Mouse (Mus musculus): ENCODE measurements at regions not wholly inside any gene's neighbourhood (a gene's known extent, or its start where the extent isn't known, plus 50 kb on each side); places are given as distances from the start of the nearest gene placed in this dataset.

DNA sequence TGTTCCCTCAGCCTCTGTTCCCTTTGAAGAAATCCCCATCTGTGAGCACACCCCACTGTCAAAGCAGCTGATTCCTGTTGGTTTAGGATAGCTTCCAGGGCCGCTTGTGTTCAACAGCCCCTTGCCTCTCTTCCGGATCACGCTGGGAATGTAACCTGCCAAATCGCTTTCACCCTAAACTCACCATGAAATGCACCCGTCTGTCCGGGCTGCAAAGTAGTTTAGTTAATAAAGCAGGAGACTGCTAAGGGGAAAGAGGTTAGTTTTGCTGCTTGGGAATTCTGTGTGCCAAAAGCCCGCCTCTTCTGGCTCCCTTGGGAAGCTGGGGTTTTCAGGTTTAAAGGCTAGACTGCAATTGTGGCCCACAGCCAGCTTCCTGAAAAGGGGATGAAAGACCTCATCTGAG is 1278.9 kb downstream of the Gsdmc2 start:
- DNase-seq = peak; percentile 66

DNA sequence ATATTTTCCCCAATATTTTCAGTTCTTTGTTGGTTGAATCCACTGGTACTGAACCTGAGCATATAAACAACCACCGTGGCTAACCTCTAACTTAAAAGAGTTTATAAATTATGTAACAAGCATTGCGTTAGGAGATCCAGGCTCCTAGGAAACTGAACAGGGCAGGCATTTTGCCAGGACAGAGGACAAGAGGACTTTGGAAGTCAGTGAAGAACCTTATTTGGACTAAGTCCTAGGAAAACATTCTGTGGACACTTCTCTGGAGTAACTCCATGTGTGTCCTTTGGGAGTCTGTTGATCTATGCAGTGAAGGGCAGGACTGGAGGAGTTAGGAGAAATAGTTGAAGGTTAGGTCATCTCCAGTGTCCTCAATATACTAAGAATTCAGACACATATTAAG is 1311.7 kb downstream of the Gsdmc2 start:
- DNase-seq = peak; percentile 91

DNA sequence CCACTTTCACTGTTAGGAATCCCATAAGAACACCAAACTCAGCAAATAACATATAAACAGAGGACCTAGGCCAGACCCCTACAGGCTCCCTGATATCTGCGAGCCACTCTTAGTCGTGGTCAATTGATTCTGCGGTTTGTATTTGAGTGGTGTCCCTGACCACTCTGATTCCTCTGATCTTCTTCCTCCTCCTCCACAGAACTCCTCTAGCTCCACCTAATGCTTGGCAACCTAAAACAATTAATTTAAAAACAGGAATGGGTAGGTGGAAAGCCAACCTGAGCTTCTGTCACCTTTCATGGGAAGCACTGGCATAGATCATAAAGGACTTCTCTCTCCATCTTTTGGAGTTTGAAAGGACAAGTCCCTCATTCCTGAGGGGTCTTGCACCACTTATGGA is 1316.0 kb downstream of the Gsdmc2 start:
- no peak for DNase-seq

DNA sequence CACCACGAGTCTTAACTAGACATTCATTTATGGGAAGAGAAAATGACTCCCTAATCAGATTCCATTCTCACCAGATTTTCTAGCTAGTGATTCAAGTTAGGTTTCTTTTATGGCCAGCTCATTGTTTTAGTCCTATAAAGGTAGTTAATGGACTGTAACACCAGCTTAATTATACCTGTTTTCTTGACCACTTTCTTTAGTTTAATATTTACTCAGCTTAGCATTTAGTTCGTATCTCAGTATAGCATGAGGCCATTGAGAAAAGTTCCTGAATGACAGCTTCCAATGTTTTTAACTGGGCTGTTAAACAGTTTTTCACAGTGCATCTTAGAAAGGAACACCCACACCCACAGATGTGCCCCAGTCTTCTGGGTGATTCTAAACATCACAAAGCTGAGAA is 1320.3 kb downstream of the Gsdmc2 start:
- DNase-seq = no peak

DNA sequence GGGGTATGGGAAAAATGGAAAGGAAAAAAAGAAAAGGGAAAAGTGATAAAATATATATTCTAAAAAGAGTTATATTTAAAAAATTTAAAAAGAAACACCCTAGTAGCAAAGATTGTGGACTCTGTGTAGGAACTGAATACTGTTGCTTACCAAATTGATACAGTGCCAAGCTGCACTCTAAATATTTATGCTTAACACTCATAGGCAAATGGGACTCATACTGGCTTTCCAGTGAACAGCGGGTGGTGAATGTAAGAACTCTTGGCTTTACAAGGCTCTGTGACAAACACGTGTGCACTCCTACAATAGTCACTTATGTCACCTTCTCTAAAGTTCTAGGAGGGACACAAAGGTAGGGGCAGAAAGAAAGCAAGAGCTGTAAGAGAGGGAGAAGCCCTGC is 1320.8 kb downstream of the Gsdmc2 start:
- no peak for DNase-seq

DNA sequence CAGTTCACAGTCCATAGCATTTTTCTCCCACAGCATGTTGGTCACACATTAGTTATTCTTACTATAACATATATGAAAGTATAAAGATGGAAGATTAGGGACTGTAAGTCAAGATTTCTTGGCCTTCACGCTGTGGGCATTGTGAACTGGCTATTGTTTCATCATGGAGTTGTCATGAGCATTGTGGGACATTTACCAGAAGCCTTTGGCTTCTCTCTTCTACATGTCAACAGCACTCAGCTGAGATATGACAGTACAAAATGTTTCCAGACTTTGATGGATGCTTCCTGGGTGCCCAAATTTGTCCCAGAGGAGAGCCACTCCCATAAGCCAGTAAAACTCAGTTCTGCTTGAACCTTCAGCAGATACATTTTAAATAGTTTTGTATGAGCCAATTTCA is 1331.5 kb downstream of the Gsdmc2 start:
- DNase-seq = no peak

DNA sequence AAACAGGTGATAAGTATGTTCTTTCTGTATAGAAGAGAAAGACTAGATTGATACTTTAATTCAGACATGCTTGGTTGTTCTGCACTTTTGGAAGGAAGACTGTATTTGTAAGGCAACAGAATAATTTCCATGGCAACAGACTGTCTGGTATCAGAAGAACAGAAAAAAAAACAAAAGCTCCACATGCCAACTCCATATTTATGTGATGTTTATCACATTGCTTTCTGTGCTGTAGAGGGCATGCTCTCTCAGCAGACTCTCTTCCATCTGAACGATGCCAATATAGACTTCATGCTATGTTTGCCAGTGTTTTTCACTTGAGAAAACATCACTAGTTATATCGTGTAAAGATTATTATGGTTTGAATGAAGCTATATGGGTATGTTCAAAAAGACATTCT is 1333.5 kb downstream of the Gsdmc2 start:
- DNase-seq = no peak

DNA sequence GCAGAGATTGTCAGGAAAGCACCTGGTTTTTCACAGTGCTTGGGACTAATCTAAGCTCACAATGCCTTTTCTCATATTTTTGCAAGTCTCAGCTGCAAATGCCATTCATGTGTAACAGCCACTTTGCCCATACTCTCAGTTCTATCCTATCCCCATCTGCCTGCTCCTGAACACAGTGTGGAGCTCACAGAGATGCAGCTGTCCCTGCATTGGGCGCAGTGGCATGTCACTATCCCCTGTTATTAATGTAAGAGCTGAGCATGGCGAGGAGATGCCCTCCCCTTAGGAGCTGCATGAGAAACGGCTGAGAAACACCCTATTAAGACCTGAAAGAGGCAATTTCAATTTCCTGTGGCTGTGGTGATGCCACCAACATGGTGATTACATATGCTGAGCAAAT is 1341.1 kb downstream of the Gsdmc2 start:
- no peak for DNase-seq

DNA sequence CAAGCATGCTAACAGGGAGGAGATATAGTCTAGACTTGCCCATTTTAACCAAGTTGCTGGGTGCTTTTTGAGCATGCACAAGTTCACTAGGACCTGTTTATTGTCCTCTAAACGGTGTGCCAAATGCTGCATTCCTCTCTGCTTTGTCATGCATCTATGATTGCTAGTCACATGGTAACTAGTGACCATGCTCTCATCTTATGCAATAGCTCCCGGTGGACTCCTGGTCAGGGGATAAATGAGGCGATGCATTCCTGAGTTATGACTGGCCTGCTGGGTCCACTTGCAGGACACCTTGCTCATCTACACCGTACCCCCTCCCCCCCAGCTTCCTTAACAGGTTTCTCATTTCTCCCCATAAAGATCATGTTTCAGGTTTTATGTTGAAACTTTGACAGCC is 1344.0 kb downstream of the Gsdmc2 start:
- peak; percentile 93 for DNase-seq

DNA sequence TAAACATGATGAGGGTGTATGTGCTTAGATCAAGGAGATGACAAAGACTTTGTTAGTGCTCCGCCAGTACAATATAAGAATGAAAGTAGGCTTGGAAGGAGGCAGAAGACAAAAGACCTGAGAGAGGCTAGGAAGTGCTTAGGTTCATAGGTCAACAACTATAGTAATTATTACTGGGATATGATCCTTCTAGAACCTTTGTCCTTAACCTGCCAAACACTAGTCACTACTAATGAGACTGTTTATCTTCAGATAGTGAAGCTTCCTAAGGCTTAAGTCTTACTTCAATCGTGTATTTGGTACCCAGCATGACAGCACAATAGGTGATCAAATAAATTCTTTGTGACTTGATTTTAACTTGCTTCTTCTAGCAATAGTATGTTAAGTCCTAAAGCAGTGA is 1344.5 kb downstream of the Gsdmc2 start:
- DNase-seq = peak; percentile 32

DNA sequence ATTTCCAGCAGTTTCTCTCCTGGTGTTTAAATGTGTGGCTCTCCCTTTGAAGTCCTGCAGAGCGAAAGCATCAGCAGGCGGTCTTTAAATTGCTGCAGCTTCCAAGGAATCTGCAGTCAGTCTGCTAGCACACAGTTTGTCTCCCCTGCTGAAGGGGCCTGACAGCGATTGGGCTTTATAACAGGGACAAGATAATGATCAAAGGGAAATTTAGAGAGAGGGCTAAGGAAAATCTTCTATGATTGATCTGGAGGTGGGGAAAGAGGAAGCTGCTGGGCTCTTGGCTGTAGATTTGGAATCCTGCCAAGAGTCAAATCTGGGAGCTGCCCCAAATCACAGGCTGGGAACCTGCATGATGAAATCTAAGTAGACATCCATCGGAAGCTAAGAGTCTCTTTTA is 1348.8 kb downstream of the Gsdmc2 start:
- DNase-seq = no peak

DNA sequence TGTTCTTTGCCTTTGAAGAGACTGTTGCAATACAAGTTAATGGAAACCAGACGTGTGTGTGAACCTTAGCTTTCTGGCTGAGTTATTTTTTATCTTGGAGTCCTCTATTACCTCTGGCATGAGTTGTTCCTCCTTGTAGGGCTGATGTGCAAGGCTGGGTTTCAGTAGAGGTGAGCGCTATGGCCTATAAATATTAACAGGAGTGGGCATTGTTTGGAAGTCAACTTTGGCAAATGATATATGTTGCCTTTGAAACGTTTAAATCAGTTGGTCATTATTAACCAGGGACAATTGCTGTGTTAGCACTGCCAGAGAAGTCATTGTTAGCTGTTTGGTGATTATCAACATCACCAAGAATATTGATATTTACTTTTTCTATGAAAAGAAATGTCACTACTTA is 1352.6 kb downstream of the Gsdmc2 start:
- DNase-seq = peak; percentile 43

DNA sequence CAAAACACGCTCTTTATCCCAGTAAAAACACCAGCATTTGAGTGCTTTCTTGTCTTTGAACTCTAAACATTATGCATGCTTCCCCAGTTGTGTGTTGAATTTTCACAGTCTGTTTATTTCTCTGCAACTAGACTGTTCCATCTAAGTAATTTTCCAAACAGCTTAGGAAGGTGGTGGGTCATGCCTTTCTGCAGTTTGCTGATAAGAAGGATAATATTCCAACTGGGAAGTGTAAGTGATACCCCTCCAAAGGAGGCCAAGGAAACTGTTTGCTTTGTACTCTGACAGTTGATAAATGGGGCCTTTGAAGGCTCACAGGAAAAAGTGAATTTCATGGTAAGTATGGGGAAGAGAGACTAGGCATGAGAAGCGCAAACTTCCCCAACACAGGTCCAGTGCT is 1354.4 kb downstream of the Gsdmc2 start:
- DNase-seq = no peak

DNA sequence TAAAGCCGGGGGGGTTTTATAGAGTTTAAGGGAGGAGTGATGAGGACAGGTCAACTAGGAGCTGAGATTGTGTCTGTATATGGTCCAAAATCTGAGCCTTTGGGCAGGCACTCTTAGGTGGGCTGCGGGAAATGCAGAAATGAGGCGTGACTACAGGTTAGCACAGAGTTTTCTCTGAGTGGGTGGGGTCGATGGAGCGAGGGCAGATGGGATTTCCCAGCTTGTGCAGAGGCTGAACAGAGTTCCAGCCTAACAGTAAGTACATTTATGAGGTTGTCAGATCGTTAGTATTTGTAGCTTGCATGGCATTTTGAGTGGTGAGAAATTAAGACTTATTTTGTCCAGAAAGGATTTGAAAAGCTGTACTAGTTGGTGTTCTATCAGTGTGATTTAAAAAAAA is 1358.4 kb downstream of the Gsdmc2 start:
- DNase-seq = no peak

DNA sequence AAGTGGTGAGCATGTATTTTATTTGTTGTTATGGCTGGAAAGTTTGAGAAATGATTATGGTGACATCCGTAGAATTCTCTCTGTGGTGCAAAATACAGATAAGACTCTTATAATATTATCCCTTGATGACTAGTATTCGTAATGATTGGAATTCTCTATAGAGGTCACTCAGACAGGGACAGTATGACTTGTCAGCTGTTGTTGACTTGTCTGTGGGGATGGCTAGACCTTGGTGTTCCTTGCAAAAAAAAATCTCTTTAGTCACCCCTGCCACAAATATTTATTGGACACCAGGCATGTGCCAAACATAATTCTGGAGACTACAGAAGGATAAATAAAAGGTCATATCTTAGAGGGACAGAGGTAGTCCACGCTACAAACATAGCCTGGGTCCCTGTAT is 1360.6 kb downstream of the Gsdmc2 start:
- no peak for DNase-seq

DNA sequence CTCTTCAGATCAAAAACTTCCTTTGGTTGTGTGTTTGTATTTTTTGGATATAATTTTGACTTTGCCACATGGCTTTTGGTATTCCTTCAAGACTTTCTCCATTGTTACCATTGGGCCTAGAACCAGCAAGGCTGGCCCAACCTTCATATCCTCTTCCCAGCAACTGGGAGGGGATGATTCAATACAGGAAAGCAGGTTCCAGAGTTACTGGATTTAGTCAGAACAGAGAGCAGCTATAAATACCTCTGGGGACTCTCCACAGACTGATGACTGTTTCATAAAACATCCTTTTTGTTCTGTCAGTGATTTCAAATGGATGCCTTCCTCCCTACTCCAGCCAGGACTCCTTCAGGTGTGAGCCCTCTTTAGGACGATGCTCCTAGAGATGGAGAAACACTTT is 1361.4 kb downstream of the Gsdmc2 start:
- DNase-seq = no peak

DNA sequence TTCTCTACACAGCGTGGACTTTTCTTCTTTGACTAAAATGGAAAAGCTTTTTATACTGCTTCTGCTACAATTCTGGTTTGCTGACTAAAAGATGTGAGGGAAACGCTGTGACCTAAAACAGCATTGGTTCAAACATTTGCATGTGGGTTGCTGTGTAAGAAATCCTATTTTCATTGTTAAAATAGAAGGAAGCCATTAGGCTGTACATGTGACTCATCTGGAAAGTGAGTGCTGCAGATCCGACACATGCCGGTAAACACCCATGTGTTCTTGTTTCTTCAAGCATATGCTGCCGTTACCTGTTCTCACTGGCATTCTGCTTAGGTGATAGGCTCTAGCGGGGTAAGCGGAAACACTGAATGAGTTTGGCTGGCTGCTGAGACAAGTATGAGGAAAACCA is 1362.6 kb downstream of the Gsdmc2 start:
- no peak for DNase-seq

DNA sequence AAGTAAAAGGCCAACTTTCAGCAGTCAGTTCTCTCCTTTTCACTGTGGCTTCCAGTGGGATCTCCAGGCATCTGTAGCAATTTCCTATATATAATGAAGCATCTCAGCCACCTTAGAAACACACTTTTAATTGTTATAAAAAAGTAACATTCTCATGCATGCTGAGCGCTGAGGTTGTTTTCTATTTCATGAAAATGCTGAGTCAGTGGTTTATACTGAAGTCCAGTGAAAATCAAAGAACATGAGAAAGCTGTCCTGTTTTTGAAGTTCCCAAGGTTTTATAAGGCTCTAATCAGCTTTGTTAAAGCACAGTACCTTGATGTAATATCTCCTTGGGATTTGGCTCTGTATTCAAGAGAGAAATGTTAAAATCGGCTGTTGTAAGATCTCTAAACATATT is 1367.2 kb downstream of the Gsdmc2 start:
- no peak for DNase-seq

DNA sequence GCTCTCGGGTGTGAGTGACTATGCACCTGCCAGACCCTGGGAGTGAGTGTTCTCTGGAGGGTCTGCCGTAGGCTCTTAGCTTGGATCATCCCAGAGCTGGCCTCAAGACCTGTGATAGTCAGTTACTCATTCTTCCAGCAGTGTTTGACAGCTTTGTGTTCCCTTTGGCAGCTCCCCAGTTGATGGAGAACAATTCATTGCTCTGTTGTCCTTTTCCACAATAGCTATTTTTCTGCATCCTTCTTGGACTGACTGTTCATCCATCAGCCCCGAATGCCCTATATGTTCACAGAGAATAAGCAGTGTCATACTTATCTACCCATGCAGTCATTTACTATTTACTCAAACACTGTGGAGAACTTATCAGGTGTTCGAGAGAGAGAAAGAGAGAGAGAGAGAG is 1368.5 kb downstream of the Gsdmc2 start:
- DNase-seq = no peak

DNA sequence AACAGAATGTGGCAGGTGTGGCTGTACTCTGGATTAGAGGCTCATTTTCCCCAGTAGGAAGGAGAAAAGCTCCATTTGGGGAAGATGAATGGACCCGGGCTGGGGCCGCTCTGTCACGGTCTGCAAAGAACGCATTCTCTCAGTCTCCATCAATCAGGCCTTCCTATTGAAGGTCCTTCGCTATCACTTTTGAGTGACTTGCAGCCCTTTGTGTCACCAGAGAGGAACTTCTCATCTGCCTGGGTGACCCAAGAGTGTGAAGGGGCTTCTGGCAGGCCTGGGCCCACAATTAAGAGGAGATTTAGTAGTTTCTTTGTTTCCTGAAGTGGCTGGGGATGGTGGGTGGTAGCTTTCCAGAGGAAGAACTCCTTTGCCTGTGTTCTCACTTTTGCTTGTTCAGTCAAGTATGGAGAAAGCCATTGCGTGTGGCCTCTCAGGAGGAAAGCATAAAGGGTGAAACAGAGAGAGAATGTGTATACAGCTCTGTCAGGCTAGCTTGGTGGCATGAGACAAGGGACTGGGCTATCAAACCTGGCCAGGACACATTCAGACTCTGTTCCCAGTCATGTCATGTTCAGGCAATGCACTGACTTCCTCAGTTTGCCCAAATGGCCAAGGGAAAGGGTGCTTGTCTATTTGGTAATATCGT is 1374.2 kb downstream of the Gsdmc2 start:
- DNase-seq = no peak

DNA sequence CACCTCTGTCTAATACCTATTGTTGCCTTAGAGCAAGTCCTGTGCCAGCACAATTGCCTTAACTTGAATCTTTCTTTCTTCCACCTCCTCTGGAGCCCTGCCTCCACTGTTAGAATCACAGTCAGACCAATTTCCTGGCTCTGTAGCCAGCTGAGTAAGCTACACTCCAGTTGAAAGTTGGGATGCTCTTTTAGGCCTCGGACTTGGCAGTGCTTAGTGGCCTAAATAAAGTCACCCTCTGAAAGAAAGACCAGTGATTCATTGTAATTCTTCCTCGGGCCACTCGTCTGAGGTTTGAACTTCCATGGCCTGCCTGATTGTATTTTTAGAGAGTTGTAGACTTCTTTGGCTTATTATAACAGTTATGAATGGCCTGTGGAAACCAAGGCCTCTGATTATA is 1376.9 kb downstream of the Gsdmc2 start:
- no peak for DNase-seq

DNA sequence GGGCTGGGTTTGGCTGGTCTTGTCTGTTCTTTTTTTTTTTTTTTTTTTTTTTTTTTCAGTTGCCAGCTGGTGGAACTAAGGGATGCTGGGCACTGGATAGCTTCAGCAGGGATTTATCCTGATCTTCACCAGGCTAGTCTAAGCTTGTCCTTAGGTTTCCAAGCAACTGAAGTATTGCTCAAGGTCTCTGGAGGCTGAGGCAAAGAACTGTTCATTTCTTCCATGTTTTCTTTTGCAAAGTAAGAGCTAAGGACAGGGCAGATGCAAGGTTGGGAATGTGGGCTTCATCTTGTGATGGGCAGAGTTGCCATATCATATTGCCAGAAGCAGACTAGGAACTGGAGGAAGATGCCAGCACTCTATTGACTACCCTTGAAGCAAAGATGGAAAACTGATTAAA is 1378.1 kb downstream of the Gsdmc2 start:
- no peak for DNase-seq

DNA sequence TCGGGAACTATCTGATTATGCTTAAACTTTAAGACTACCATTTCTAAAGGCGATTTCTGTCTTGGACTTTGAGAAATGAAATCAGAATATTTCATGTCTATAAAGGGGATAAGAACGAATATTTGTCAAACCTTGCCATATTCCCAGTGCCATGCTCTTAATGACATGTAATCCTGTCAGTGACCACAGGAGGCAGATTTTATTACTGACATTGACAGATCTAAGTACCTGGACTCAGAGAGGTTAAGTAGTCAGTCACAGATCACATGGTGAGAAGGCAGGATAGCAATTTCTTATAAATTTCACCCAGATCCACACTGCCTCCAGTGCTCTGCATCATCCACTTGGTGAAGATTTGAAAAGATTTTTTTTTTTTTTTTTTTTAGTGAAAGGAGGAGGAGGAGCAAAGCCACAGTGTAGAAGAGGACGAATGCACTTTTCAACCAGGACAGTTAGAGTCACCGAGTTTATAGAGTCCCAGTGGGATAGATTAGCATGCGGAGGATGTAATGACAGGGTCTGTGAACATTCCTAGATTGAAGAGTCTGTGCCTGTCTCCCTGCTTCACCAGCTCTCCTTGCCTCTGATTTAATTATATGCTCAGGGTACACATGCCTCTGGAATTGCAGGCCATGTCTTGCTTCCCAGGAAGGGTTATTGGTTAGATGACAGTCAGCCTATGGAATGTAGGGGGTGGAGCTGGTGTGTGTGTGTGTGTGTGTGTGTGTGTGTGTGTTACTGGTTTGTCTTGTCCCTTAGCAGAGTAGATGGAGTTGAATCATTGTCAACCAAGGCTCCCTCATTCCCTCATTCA is 1379.7 kb downstream of the Gsdmc2 start:
- no peak for DNase-seq

DNA sequence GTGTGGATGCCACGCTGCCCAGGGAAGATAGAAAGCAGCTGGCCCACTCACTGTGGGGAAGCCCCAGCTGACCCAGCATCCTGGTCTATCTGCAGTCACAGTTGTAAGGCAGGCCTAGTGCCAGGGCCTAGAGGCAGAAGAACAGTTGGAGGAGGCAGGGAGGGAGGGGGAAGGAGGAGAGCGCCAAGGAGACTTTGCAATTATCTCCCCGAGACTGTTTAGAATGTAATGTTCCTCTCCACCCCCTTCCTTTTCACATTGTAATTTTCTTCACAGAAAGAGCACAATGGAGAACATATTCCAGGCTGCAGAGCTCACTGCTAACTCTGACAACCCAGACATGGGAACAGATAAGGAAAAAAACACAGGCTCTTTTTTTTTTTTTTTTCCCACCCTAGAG is 1382.3 kb downstream of the Gsdmc2 start:
- DNase-seq = no peak
